Mouse (Mus musculus) cortical plate, adult 2 months (tissue): ENCODE data around the gene Cnn2. TPM values are rescaled to one million over a fixed set of nuclear protein-coding genes. Genes with fewer than 3 reads are reported as not detected.

ENCODE experiments used
- H3K27ac ChIP-seq: fragments of 200-500 bp; 2 replicates; pipeline ENCODE4 v1.5.1; 2012; ENCODE audit warnings: low read length, control low read depth, inconsistent platforms; ENCODE audit not compliant: insufficient read depth
- H3K4me1 ChIP-seq: fragments of 200-500 bp; 2 replicates; pipeline ENCODE4 v1.6.1; 2011; ENCODE audit warnings: low read length; ENCODE audit not compliant: control insufficient read depth, insufficient read depth
- H3K4me3 ChIP-seq: fragments of 200-500 bp; 2 replicates; pipeline ENCODE4 v1.5.1; 2011; ENCODE audit warnings: mild to moderate bottlenecking, low read length, control low read depth; ENCODE audit not compliant: insufficient read depth
- CTCF ChIP-seq: fragments of 200-500 bp; IDR thresholded peaks from 2 replicates; pipeline ENCODE4 v1.5.1; 2011; ENCODE audit warnings: mild to moderate bottlenecking, control low read depth, low read length; ENCODE audit not compliant: insufficient read depth; ENCODE audit errors: extremely low read depth
- POLR2A ChIP-seq: fragments of 200-500 bp; IDR thresholded peaks from 2 replicates; pipeline ENCODE4 v1.6.1; 2011; ENCODE audit warnings: mild to moderate bottlenecking, low read length, control low read depth; ENCODE audit not compliant: insufficient read depth; ENCODE audit errors: extremely low read depth
- polyA plus RNA-seq: library from polyadenylated mRNA; depleted of rRNA; stranded (reverse); fragments of >200 nt; gene quantifications from 2 replicates; pipeline ENCODE4 v1.2.3, GENCODE M21; 2012

The Cnn2 gene
- polyA plus RNA-seq, 1 experiment = 9.0 TPM

DNA sequence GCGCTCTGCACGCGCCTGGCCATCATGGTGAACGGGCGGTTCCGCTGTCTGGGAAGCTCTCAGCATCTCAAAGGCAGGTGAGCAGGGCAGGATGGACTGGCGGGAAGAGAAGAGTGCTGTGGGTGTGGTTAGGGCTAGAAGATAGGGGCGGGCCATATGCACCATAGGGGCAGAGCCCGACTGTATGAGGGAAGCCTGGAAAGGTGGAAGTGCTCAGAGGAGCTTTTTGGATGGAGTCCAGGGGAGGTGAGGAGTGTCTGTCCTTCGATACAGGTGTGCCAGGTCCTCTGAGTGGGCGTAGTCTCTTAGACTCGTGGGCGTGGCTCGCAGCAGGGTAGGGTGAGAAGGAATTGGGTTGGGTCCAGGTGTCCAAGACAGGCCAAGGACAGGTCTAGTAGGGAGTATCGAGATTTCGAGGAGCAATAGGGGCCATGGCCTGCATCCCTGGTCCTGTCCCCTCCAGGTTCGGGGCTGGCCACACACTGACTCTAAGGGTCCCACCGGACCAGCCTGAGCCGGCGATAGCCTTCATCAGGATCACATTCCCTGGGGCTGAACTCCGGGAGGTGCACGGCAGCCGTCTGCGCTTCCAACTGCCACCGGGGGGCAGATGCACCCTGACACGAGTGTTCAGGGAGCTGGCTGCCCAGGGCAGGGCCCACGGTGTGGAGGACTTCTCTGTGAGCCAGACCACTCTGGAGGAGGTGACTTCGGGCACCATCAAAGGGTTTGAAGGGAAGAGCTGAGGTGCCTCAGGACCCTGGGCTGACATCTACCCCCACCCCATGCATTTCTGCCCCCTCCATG is 26.3 kb downstream of the Cnn2 start:
- Histone ChIP-seq H3K4me3 (no peak overlapping the region), H3K27ac (no peak overlapping the region), H3K4me1 (no peaks in the 10 kb centered on the region)
- TF ChIP-seq POLR2A = no peak
- TF ChIP-seq CTCF = no peak

- H3K27ac ChIP-seq = no peak overlapping the region
- H3K4me3 ChIP-seq = no peak overlapping the region
- H3K4me1 ChIP-seq = no peaks in the 10 kb centered on the region
- TF ChIP-seq POLR2A (no peak), CTCF (no peak)
Measured at GRCm38 (mm10) chr10:80015583-80015982, 27.2 kb downstream of the Cnn2 start.

- Histone ChIP-seq H3K4me3 (peak within 1 kb of the TSS; percentile 28; the same call in 1 of the 2 replicates), H3K27ac (no peak within 1 kb of the TSS)
- TF ChIP-seq CTCF = no peak
- TF ChIP-seq POLR2A = no peak
Measured at GRCm38 (mm10) chr10:80016511-80016910, 28.1 kb downstream of the Cnn2 start, which contains the start of gene Arhgap45. Gene Arhgap45 (plus strand): TSS chr10:80016653.

DNA sequence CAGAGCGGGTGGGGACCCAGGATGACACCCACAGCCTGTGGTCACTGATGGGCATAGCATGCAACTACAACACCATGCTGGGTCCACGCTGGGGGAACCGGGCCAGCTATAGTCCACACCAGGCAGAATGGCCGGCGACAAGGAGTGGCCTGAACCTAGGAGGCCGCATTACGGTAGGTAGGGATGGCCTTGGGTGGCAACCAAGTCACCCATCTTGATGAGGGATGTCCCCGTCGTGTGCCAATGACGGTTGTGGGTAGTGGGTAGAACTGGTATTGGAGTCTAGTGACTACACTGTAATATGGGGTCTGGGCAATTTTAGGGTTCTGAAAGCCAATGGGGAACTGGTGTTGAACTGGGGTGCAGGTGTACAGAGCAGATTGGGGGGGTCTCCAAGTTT is 28.5 kb downstream of the Cnn2 start:
- Histone ChIP-seq H3K27ac (no peak overlapping the region), H3K4me1 (no peaks in the 10 kb centered on the region), H3K4me3 (peak overlapping the region; percentile 28; the same call in 1 of the 2 replicates)
- no peak for TF ChIP-seq CTCF
- TF ChIP-seq POLR2A = no peak

More at GRCm38 (mm10) chr10:80016511-80016910, 28.1 kb downstream of the Cnn2 start, which contains the start of gene Arhgap45:
- no peaks in the 10 kb centered on the region for H3K4me1 ChIP-seq

- Histone ChIP-seq H3K27ac (no peak overlapping the region), H3K4me3 (no peak overlapping the region), H3K4me1 (no peaks in the 10 kb centered on the region)
- TF ChIP-seq POLR2A (no peak), CTCF (no peak)
Measured at GRCm38 (mm10) chr10:80017361-80017760, 29.0 kb downstream of the Cnn2 start.

GRCm38 (mm10) chr10:80017771-80018170 is 29.4 kb downstream of the Cnn2 start:
- Histone ChIP-seq H3K27ac (0 out of 2 replicates have a peak overlapping the region, but pooled peaks have one; percentile 44), H3K4me3 (no peak overlapping the region), H3K4me1 (no peaks in the 10 kb centered on the region)
- TF ChIP-seq CTCF = no peak
- no peak for TF ChIP-seq POLR2A

DNA sequence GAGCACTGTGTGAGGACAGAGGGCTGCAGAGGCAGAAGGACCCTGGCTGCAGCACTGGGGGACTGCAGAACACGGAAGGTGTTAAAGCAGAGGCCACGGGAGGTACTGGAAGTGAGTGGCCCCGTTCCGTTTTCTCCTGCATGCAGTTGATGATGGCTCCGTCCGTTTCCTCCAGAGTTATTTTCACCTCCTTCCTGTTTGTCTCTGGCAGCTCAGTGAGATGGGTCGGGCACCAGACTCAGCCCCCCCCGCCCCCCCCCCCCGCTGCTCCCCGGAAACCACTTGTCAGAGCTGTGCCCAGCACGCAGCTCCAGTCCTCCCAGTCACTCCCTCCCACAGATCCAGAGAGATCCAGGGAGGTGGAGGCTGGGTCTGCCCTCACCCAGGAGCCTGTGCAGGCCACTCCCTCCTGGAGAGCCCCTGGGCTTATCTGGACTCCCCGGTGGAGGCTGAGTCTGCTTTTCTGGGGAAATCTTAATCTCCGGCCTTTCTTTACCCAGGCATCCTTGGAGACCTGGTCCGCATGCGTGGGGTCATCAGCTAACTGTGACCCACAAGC is 30.4 kb downstream of the Cnn2 start:
- Histone ChIP-seq H3K4me1 (no peaks in the 10 kb centered on the region), H3K27ac (no peak overlapping the region)
- TF ChIP-seq CTCF (no peak), POLR2A (no peak)

DNA sequence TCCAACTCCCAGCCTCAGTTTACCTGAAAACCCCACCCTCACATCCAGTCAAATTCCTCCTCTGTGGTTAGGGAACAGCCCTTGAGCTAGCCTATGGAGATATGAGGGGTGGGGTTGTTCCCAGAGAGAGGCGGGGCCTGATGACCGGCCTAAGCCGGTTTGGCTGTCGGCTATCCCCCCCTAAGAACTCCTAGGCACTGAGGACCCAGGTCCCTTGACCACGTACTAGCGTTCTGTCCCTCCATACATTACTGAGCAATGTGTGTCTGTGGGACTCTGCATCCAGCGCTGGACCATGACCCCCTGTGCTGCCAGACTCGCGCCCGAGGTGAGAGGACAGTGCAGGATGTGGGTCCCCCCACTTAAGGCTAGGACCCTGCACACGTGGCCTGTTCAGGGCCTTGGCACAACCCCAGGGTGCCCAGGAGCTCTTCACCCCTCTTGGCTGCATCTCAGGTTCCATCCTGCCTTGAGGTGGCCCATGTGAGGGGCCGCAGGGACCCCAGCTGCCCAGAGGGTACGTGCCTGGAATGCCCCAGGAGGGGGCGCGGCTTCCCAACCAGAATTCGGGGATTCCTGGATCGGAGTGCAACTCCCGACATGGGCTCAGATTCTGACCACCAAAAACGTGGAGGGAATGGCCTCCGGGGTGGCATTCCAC is 31.2 kb downstream of the Cnn2 start:
- no peaks in the 10 kb centered on the region for H3K4me1 ChIP-seq
- TF ChIP-seq POLR2A (no peak), CTCF (no peak)
- H3K27ac ChIP-seq = no peak overlapping the region
- H3K4me3 ChIP-seq = no peak overlapping the region

More for the DNA sequence above, 30.4 kb downstream of the Cnn2 start:
- no peak overlapping the region for H3K4me3 ChIP-seq

GRCm38 (mm10) chr10:80020191-80020590 is 31.8 kb downstream of the Cnn2 start:
- no peak overlapping the region for H3K4me3 ChIP-seq
- TF ChIP-seq CTCF (no peak), POLR2A (no peak)
- no peak overlapping the region for H3K27ac ChIP-seq

More at GRCm38 (mm10) chr10:80020191-80020590, 31.8 kb downstream of the Cnn2 start:
- H3K4me1 ChIP-seq = no peaks in the 10 kb centered on the region
